Mouse (Mus musculus) thymus, postnatal 10 days (tissue): ENCODE measurements around the gene Kdm5c.
A peak's percentile ranks its signal among the peaks of the same experiment; 100 is the strongest.
"Not testable (repeated sequence)": the region's sequence is repeated elsewhere in the genome, so short reads cannot be mapped to it uniquely, and the experiment has no call there.

Experiments
- DNase-seq, 2 experiments: peaks; one replicate each; pipeline ENCODE4 v3.0.0; 2021; ENCODE audit warnings: low spot score in 2 of 2

The Kdm5c gene

GRCm38 (mm10) chrX:152287026-152287425, 54.2 kb downstream of the Kdm5c start:
- not testable (repeated sequence) for DNase-seq

- no peak for DNase-seq
Observed at GRCm38 (mm10) chrX:152306224-152306623, 73.4 kb downstream of the Kdm5c start.

GRCm38 (mm10) chrX:152307371-152307770, 74.6 kb downstream of the Kdm5c start:
- no peak for DNase-seq

- DNase-seq: peak in 1 of 2 experiments; percentile 5
Observed at GRCm38 (mm10) chrX:152307942-152308341, 75.1 kb downstream of the Kdm5c start.

- no peak for DNase-seq
Observed at GRCm38 (mm10) chrX:152320535-152320934, 87.7 kb downstream of the Kdm5c start.

- DNase-seq: no peak
Observed at GRCm38 (mm10) chrX:152322776-152323175, 90.0 kb downstream of the Kdm5c start.

- peak in 1 of 2 experiments; percentile 5 for DNase-seq
Observed at GRCm38 (mm10) chrX:152323584-152323983, 90.8 kb downstream of the Kdm5c start.
